Mouse (Mus musculus): ENCODE results near the gene Id2.

DNA sequence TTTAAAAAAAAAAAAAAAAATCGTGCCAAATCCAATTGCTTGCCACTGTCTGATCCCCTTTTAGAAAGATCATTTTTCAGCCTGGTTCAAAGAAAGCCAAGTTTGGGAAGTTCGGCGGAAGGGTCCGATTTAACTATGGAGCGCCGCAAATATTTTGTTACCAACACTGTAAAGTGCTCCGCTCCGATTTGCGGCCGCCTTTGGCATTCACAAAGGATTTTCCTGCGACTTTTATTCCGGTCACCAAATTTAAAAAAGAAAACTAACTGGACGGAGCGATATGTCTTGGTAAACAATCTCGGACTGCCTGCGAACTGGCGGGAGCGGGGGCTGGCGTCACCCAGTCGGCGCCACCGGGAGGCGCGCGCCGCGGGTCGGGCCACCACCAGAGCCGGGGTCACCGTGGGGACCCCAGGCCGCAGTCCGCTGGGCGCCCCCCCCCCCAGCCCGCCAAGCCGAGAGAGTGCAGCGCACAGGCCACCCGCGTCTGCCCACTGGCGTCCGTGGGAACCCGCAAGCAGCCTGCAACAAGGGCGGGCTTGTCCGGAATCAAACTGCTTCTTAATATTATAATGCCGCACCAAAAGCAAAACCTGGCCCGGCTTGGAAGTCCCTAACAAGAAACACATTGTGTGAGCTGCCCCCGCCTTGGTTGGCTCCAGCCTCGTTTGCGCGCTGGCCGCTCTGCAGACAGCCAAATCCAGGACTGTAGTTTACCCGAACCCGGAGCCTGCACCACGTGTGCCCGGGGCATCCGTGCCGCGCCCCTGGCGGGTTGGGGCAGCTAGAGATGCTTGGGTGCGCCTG, 3.7 kb upstream of the Id2 start:
- TF ChIP-seq POLR2A (IDR thresholded peaks at IDR 0.05; ENCODE audit: insufficient read length, low read depth) (no peak), USF1 (IDR thresholded peaks at IDR 0.05; ENCODE audit: low read depth) (peak; percentile 40), CEBPB (IDR thresholded peaks at IDR 0.05; ENCODE audit: insufficient read depth, poor library complexity, severe bottlenecking) (no peak), MAX (IDR thresholded peaks at IDR 0.05; ENCODE audit: low read depth) (no peak), REST (IDR thresholded peaks at IDR 0.05; ENCODE audit: insufficient read depth, insufficient read length) (no peak), TCF3 (IDR thresholded peaks at IDR 0.05; ENCODE audit: insufficient read length, low read depth) (no peak), E2F4 (IDR thresholded peaks at IDR 0.05; ENCODE audit: insufficient read depth) (no peak), POLR2AphosphoS2 (IDR thresholded peaks at IDR 0.05; ENCODE audit: insufficient read length, low read depth) (no peak)
